22 mouse cellular contexts compared by ENCODE assay signal in the genomic region with DNA sequence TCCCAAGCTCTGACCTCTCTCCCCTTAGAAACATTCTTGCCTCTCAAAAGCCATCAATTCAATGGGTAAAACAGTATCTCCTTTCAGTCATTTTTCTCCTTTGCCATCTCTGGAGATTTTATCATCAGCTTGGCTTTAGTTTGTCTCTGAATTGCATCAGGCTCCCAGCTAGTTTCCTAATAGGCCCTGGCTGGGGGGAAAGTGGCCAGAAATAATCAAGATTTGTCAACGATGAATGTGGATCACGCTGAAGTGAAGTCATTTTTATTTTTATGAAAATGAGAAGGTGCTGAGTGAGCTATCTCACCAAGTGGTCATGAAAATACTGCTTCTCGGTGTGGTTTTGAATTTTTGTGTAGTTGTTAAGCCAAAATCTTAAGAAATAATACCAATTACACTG.
DNase-seq lines count a peak whose midpoint lies in the region.
"Had no signal": no experiment of that assay in that cellular context is flagged by ENCODE, and none has a peak within 500 bp of the region (broad histone marks: within the 10 kb centered on the region; RNA-seq: fewer than 3 reads in every experiment).

No protein-coding gene starts in this region.

- DNase-seq in adrenal gland, adult 2 months = peak; percentile 20
- no peak for DNase-seq in adrenal gland, adult 18-20 months (ENCODE audit: low spot score in 2 of 2)
- DNase-seq in 3T3-L1 (ENCODE audit: low read depth, low spot score) = peak; percentile 9
- peak; percentile 60 for DNase-seq in lung, postnatal 10 days
- DNase-seq in cerebellum, adult 9-11 months = no peak
- DNase-seq in layer of hippocampus, adult 11-12 months (ENCODE audit: low spot score) = no peak
- DNase-seq in spleen, postnatal 4 days (ENCODE audit: low spot score in 2 of 2) = no peak
- DNase-seq: adrenal gland, adult 8-10 months; cerebellum, postnatal 10 days; forebrain, postnatal 0 days; kidney, adult 18-20 months; kidney, postnatal 25 days; left cerebral cortex, postnatal 4 days; liver; thymus, postnatal 25 days had no signal

- H3K4me1 ChIP-seq in brown adipose tissue, adult 24 weeks (ENCODE audit: control insufficient read depth, insufficient read depth, insufficient read length, low read length) = no peaks in the 10 kb centered on the region
- H3K4me1 ChIP-seq: heart, embryonic 10.5 days; neural tube, embryonic 12.5 days had no signal

- peak overlapping the region; percentile 77 for H3K27ac ChIP-seq in brown adipose tissue, adult 24 weeks (replicated peaks; ENCODE audit: low read depth, low read length)
- H3K27ac ChIP-seq: forebrain, embryonic 10.5 days; heart, embryonic 10.5 days; hindbrain, embryonic 10.5 days; hindbrain, postnatal 0 days; left cerebral cortex, adult 2 months; neural tube, embryonic 12.5 days had no signal

- no peak overlapping the region for H3K4me3 ChIP-seq in brown adipose tissue, adult 24 weeks (ENCODE audit: insufficient read depth, low read depth, low read length)
- H3K4me3 ChIP-seq: forebrain, embryonic 10.5 days; heart, embryonic 10.5 days; hindbrain, embryonic 10.5 days; left cerebral cortex, adult 2 months; neural tube, embryonic 12.5 days had no signal

Comparison
In these comparisons a context has a peak if more than half of its experiments do, and no peak if none do; other contexts are left out.
1. DNase-seq: peak in adrenal gland, adult 2 months (single experiment), 3T3-L1 (single experiment) and lung, postnatal 10 days (single experiment); none in adrenal gland, adult 18-20 months (0 of 2), cerebellum, adult 9-11 months (single experiment), layer of hippocampus, adult 11-12 months (single experiment) and spleen, postnatal 4 days (0 of 2).